Mouse (Mus musculus) MEL (cell line): Measurements from ENCODE around the gene Amz1.

ENCODE experiments used
- CTCF ChIP-seq, 3 experiments: IDR thresholded peaks in 2 of 3; conservative IDR thresholded peaks in 1 of 3; 2 replicates each; pipeline ENCODE4 v1.5.1; 2011 to 2012; ENCODE audit warnings: low read length in 3 of 3, low read depth in 2 of 3, mild to moderate bottlenecking in 2 of 3, improper control_type of control experiment in 1 of 3, inconsistent platforms in 1 of 3, mixed read lengths in 1 of 3, moderate library complexity in 1 of 3; ENCODE audit not compliant: control insufficient read depth in 1 of 3, insufficient read depth in 1 of 3, poor library complexity in 1 of 3, severe bottlenecking in 1 of 3
- E2F4 ChIP-seq: IDR thresholded peaks from 2 replicates; pipeline ENCODE4 v1.6.1; 2011; ENCODE audit warnings: low read depth, low read length, improper control_type of control experiment, borderline replicate concordance
- EP300 ChIP-seq, 2 experiments: IDR thresholded peaks; 2 replicates each; pipeline ENCODE4 v1.6.1; 2011; ENCODE audit warnings: improper control_type of control experiment in 2 of 2, low read length in 2 of 2, low read depth in 1 of 2, mild to moderate bottlenecking in 1 of 2
- ETS1 ChIP-seq: IDR thresholded peaks from 2 replicates; pipeline ENCODE4 v1.6.1; 2012; ENCODE audit warnings: low read depth, mild to moderate bottlenecking, inconsistent platforms, low read length, improper control_type of control experiment, moderate library complexity
- GATA1 ChIP-seq: IDR thresholded peaks from 2 replicates; pipeline ENCODE4 v1.6.1; 2011; ENCODE audit warnings: low read depth, low read length, improper control_type of control experiment
- HCFC1 ChIP-seq: IDR thresholded peaks from 2 replicates; pipeline ENCODE4 v1.6.1; 2012; ENCODE audit warnings: low read depth, mild to moderate bottlenecking, inconsistent platforms, low read length, improper control_type of control experiment, moderate library complexity
- POLR2A ChIP-seq, 2 experiments: IDR thresholded peaks; 2 replicates each; pipeline ENCODE4 v1.6.1; 2011 to 2012; ENCODE audit warnings: low read length in 2 of 2, mild to moderate bottlenecking in 2 of 2, control low read depth in 1 of 2, improper control_type of control experiment in 1 of 2, low read depth in 1 of 2, moderate library complexity in 1 of 2; ENCODE audit not compliant: control insufficient read depth in 1 of 2, insufficient read depth in 1 of 2, poor library complexity in 1 of 2
- POLR2AphosphoS2 ChIP-seq: IDR thresholded peaks from 2 replicates; pipeline ENCODE4 v1.6.1; 2011; ENCODE audit warnings: low read length, improper control_type of control experiment
- SIN3A ChIP-seq: IDR thresholded peaks from 2 replicates; pipeline ENCODE4 v1.6.1; 2012; ENCODE audit warnings: low read length, improper control_type of control experiment, inconsistent platforms
- TCF12 ChIP-seq: IDR thresholded peaks from 2 replicates; pipeline ENCODE4 v1.6.1; 2014; ENCODE audit warnings: low read depth, mild to moderate bottlenecking, inconsistent platforms, low read length, improper control_type of control experiment, moderate library complexity
- UBTF ChIP-seq: IDR thresholded peaks from 2 replicates; pipeline ENCODE4 v1.6.1; 2012; ENCODE audit warnings: low read depth, mild to moderate bottlenecking, inconsistent platforms, low read length, improper control_type of control experiment, moderate library complexity, borderline replicate concordance; ENCODE audit not compliant: insufficient read depth
- USF2 ChIP-seq, 2 experiments: IDR thresholded peaks; 2 replicates each; pipeline ENCODE4 v1.6.1; 2011 to 2012; ENCODE audit warnings: improper control_type of control experiment in 2 of 2, low read length in 2 of 2, borderline replicate concordance in 1 of 2, inconsistent platforms in 1 of 2, low read depth in 1 of 2, mild to moderate bottlenecking in 1 of 2; ENCODE audit not compliant: insufficient read depth in 1 of 2
- ZMIZ1 ChIP-seq: IDR thresholded peaks from 2 replicates; pipeline ENCODE4 v1.6.1; 2012; ENCODE audit warnings: low read depth, mild to moderate bottlenecking, inconsistent platforms, low read length, improper control_type of control experiment, moderate library complexity
- ZNF384 ChIP-seq: IDR thresholded peaks from 2 replicates; pipeline ENCODE4 v1.6.1; 2012; ENCODE audit warnings: low read depth, mild to moderate bottlenecking, inconsistent platforms, low read length, improper control_type of control experiment

GRCm38 (mm10) chr5:140801782-140802181 lies 77.9 kb downstream of the Amz1 start:
- no peak for TF ChIP-seq POLR2A (IDR thresholded peaks at IDR 0.05; ENCODE audit: control insufficient read depth in 1 of 2, insufficient read depth in 1 of 2, low read depth in 1 of 2, low read length in 2 of 2, poor library complexity in 1 of 2)
- no peak for TF ChIP-seq GATA1
- TF ChIP-seq UBTF = no peak
- TF ChIP-seq ZMIZ1 = no peak
- TF ChIP-seq HCFC1 = no peak
- no peak for TF ChIP-seq CTCF (IDR thresholded peaks at IDR 0.05 in 2 of 3, conservative IDR thresholded peaks at IDR 0.05 in 1 of 3; ENCODE audit: control insufficient read depth in 1 of 3, insufficient read depth in 1 of 3, low read depth in 2 of 3, low read length in 3 of 3, poor library complexity in 1 of 3, severe bottlenecking in 1 of 3)
- no peak for TF ChIP-seq ZNF384
- no peak for TF ChIP-seq TCF12
- no peak for TF ChIP-seq EP300 (IDR thresholded peaks at IDR 0.05; ENCODE audit: low read depth in 1 of 2, low read length in 2 of 2)
- no peak for TF ChIP-seq SIN3A
- TF ChIP-seq E2F4 = no peak
- TF ChIP-seq POLR2AphosphoS2 = no peak
- TF ChIP-seq USF2 (IDR thresholded peaks at IDR 0.05; ENCODE audit: borderline replicate concordance in 1 of 2, insufficient read depth in 1 of 2, low read depth in 1 of 2, low read length in 2 of 2) = no peak
- no peak for TF ChIP-seq ETS1
